ENCODE assay signal across 11 mouse cellular contexts in the genomic region with DNA sequence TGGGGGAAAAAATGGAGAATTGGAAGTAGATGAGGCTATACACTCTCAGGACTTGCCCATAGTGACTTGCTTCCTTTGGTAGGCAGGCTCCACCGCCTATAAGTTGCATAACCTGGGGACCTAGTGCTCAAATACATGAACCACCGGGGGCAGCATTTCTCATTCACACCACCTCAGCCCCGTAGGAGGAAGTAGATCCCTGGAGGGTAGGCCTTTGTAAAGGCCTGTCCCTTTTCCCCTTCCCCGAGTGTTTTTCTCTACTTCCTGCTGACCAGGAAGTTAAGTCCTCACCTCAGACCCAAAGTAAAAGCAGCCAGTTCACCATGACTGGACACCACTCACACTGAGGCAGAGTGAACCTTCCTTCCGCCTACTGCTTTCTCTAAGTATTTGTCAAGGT.
DNase-seq lines count a peak whose midpoint lies in the region; ATAC-seq and TF ChIP-seq lines count a peak whose summit lies in the region.
"Had no signal": no experiment of that assay in that cellular context is flagged by ENCODE, and none has a peak within 500 bp of the region (broad histone marks: within the 10 kb centered on the region; RNA-seq: fewer than 3 reads in every experiment).

No protein-coding gene starts in this region.

- no peaks in the 10 kb centered on the region for H3K4me1 ChIP-seq in forebrain, postnatal 0 days (ENCODE audit: insufficient read depth)
- no peaks in the 10 kb centered on the region; the same call in 1 of the 2 replicates for H3K4me1 ChIP-seq in forebrain, embryonic 16.5 days (replicated peaks; ENCODE audit: control insufficient read depth, insufficient read depth, low read length)
- H3K4me1 ChIP-seq in thymus, adult 2 months (replicated peaks; ENCODE audit: control insufficient read depth, insufficient read depth, low read length) = no peaks in the 10 kb centered on the region

- H3K9me3 ChIP-seq in forebrain, postnatal 0 days (ENCODE audit: low read length) = no peaks in the 10 kb centered on the region
- no peaks in the 10 kb centered on the region for H3K9me3 ChIP-seq in forebrain, embryonic 16.5 days (ENCODE audit: control insufficient read depth, low read length)

- H3K9ac ChIP-seq in forebrain, postnatal 0 days = no peak overlapping the region
- no peak overlapping the region for H3K9ac ChIP-seq in forebrain, embryonic 16.5 days (replicated peaks; ENCODE audit: low read depth, low read length)

- TF ChIP-seq CTCF in forebrain, postnatal 0 days (IDR thresholded peaks at IDR 0.05; ENCODE audit: low read depth) = peak; percentile 32
- TF ChIP-seq CTCF in thymus, adult 2 months (IDR thresholded peaks at IDR 0.05; ENCODE audit: borderline replicate concordance, control insufficient read depth, extremely low read depth, insufficient read depth, low read length, poor library complexity) = no peak

- no peak for ATAC-seq in forebrain, postnatal 0 days
- ATAC-seq in forebrain, embryonic 16.5 days = no peak
- ATAC-seq in common myeloid progenitor, adult 5-6 weeks (replicated peaks; ENCODE audit: low read depth, poor library complexity, severe bottlenecking) = peak; percentile 85
- no peak for ATAC-seq in erythroblast, adult 5-6 weeks (replicated peaks; ENCODE audit: low FRiP score, poor library complexity, severe bottlenecking)

- H3K27ac ChIP-seq in forebrain, postnatal 0 days (ENCODE audit: low read depth, low read length) = no peak overlapping the region
- no peak overlapping the region for H3K27ac ChIP-seq in forebrain, embryonic 16.5 days (ENCODE audit: low read length)
- no peak overlapping the region for H3K27ac ChIP-seq in thymus, adult 2 months (ENCODE audit: control insufficient read depth, insufficient read depth, low read length)

- DNase-seq in forebrain, postnatal 0 days = no peak
- DNase-seq in thymus, adult 2 months = peak; percentile 7
- DNase-seq in thymus, adult 18-20 months = no peak
- peak; percentile 40 for DNase-seq in thymus, postnatal 4 days
- no peak for DNase-seq in frontal cortex, postnatal 36 days (ENCODE audit: low spot score in 2 of 2)
- DNase-seq: kidney, adult 8-10 months; lung, adult 18-20 months had no signal

- no peaks in the 10 kb centered on the region for H3K27me3 ChIP-seq in forebrain, postnatal 0 days (ENCODE audit: insufficient read depth, low read length)
- no peaks in the 10 kb centered on the region for H3K27me3 ChIP-seq in forebrain, embryonic 16.5 days (replicated peaks; ENCODE audit: control insufficient read depth, insufficient read depth, low read length)
- no peaks in the 10 kb centered on the region for H3K27me3 ChIP-seq in thymus, adult 2 months (ENCODE audit: control insufficient read depth, insufficient read depth, low read length)

- no peak overlapping the region for H3K4me2 ChIP-seq in forebrain, postnatal 0 days (ENCODE audit: low read depth)
- no peak overlapping the region for H3K4me2 ChIP-seq in forebrain, embryonic 16.5 days (ENCODE audit: low read length)

- WGBS in forebrain, postnatal 0 days = 84% methylated on average over 5 of the region's 5 CpGs
- WGBS in forebrain, embryonic 16.5 days = 87% methylated on average over 5 of the region's 5 CpGs
- 54% methylated on average over 5 of the region's 5 CpGs for WGBS in thymus, adult 2 months

- H3K36me3 ChIP-seq in forebrain, postnatal 0 days (ENCODE audit: insufficient read depth) = no peaks in the 10 kb centered on the region
- no peaks in the 10 kb centered on the region for H3K36me3 ChIP-seq in forebrain, embryonic 16.5 days (ENCODE audit: control insufficient read depth, insufficient read depth)
- no peaks in the 10 kb centered on the region for H3K36me3 ChIP-seq in thymus, adult 2 months (ENCODE audit: control insufficient read depth, insufficient read depth, low read length)
- H3K36me3 ChIP-seq: G1E had no signal

- H3K4me3 ChIP-seq in forebrain, postnatal 0 days (ENCODE audit: low read depth, low read length) = no peak overlapping the region
- H3K4me3 ChIP-seq in forebrain, embryonic 16.5 days (replicated peaks; ENCODE audit: low read length) = no peak overlapping the region
- no peak overlapping the region for H3K4me3 ChIP-seq in thymus, adult 2 months (ENCODE audit: control insufficient read depth, insufficient read depth, low read length)

- no peak for TF ChIP-seq POLR2A in thymus, adult 2 months (IDR thresholded peaks at IDR 0.05; ENCODE audit: control insufficient read depth, extremely low read depth, insufficient read depth, low read length, poor library complexity)

Comparison
In these comparisons a context has a peak if more than half of its experiments do, and no peak if none do; other contexts are left out.
1. DNase-seq: peak in thymus, adult 2 months (single experiment) and thymus, postnatal 4 days (single experiment); none in forebrain, postnatal 0 days (single experiment), thymus, adult 18-20 months (0 of 2) and frontal cortex, postnatal 36 days (0 of 2).